Mouse (Mus musculus) lung, postnatal 0 days (tissue): ENCODE results near the gene Stk38. TPM values are rescaled to one million over a fixed set of nuclear protein-coding genes. Genes with fewer than 3 reads are reported as not detected.

ENCODE experiments used
- ATAC-seq: fragments of 200-750 bp; cut with Nextera tagmentation; 2 replicates; pipeline ENCODE4 v1.8.0; 2017; ENCODE audit warnings: moderate library complexity
- DNase-seq: peaks from one replicate; pipeline ENCODE4 v3.0.0-alpha.2; 2016; ENCODE audit warnings: low spot score
- H3K27ac ChIP-seq: fragments of 300-500 bp; sonication (generic); 2 replicates; pipeline ENCODE4 v1.5.1; 2014; ENCODE audit warnings: antibody characterized with exemption, mild to moderate bottlenecking, low read length, mixed read lengths
- H3K27me3 ChIP-seq: fragments of 300-500 bp; sonication (generic); replicated peaks from 2 replicates; pipeline ENCODE4 v1.6.1; 2014; ENCODE audit warnings: low read length, mixed read lengths; ENCODE audit not compliant: insufficient read depth
- H3K36me3 ChIP-seq: fragments of 300-500 bp; sonication (generic); 2 replicates; pipeline ENCODE4 v1.6.1; 2014; ENCODE audit warnings: low read length, mixed read lengths; ENCODE audit not compliant: insufficient read depth
- H3K4me1 ChIP-seq: fragments of 300-500 bp; sonication (generic); 2 replicates; pipeline ENCODE4 v1.6.1; 2014; ENCODE audit warnings: antibody characterized with exemption, low read depth, low read length, mixed read lengths; ENCODE audit not compliant: insufficient read depth
- H3K4me2 ChIP-seq: fragments of 300-500 bp; sonication (generic); replicated peaks from 2 replicates; pipeline ENCODE4 v1.6.1; 2014; ENCODE audit warnings: low read depth, mild to moderate bottlenecking, low read length, moderate library complexity, mixed read lengths
- H3K4me3 ChIP-seq: fragments of 300-500 bp; sonication (generic); 2 replicates; pipeline ENCODE4 v1.5.1; 2014; ENCODE audit warnings: low read depth, low read length
- H3K9ac ChIP-seq: fragments of 300-500 bp; sonication (generic); replicated peaks from 2 replicates; pipeline ENCODE4 v1.6.1; 2014; ENCODE audit warnings: low read depth, mild to moderate bottlenecking
- H3K9me3 ChIP-seq: fragments of 300-500 bp; sonication (generic); 2 replicates; pipeline ENCODE4 v1.6.1; 2016; ENCODE audit warnings: low read length, mixed read lengths
- CTCF ChIP-seq: IDR thresholded peaks from 2 replicates; pipeline ENCODE4 v1.5.1; 2016; ENCODE audit warnings: antibody characterized with exemption, mild to moderate bottlenecking
- EP300 ChIP-seq: IDR thresholded peaks from 2 replicates; pipeline ENCODE4 v1.6.1; 2016; ENCODE audit warnings: antibody characterized with exemption, mild to moderate bottlenecking, control low read depth
- WGBS: fragments of 180-500 bp; shearing (Covaris S2); extraction: QIAGEN DNeasy Blood & Tissue Kit; methylation state at CpG from one replicate; pipeline ENCODE4 v1.1.7; 2014; 5-methylcytosine and 5-hydroxymethylcytosine counted together
- polyA plus RNA-seq: library from polyadenylated mRNA; unstranded; fragments of >200 nt; fragmentation: Nextera tagmentation; extraction: Ambion mirVana; gene quantifications from 2 replicates; pipeline ENCODE4 v1.2.1, GENCODE M21; 2015

The Stk38 gene
- polyA plus RNA-seq, 1 experiment from 2014 or later: 61.1 TPM

GRCm38 (mm10) chr17:29053841-29054240 lies 46.0 kb upstream of the Stk38 start:
- Histone ChIP-seq H3K9ac (no peak overlapping the region), H3K36me3 (no peaks in the 10 kb centered on the region), H3K4me3 (no peak overlapping the region), H3K4me1 (peaks cover 7% of the 10 kb centered on the region; the same call in 1 of the 2 replicates), H3K27ac (peak overlapping the region; percentile 28; the same call in 1 of the 2 replicates), H3K27me3 (no peaks in the 10 kb centered on the region), H3K4me2 (no peak overlapping the region), H3K9me3 (no peaks in the 10 kb centered on the region)
- ATAC-seq (peak; percentile 67), DNase-seq (peak; percentile 74)
- TF ChIP-seq EP300 (0 out of 2 replicates have a peak, but pooled peaks have one; percentile 26), CTCF (no peak)
- WGBS: 32% methylated on average over 7 of the region's 7 CpGs

GRCm38 (mm10) chr17:29053067-29053466 lies 45.3 kb upstream of the Stk38 start:
- DNase-seq (no peak), ATAC-seq (no peak)
- no peaks in the 10 kb centered on the region for H3K9me3 ChIP-seq
- 83% methylated on average over 6 of the region's 6 CpGs for WGBS
- TF ChIP-seq CTCF (0 out of 2 replicates have a peak, but pooled peaks have one; percentile 9), EP300 (no peak)
- no peak overlapping the region for H3K9ac ChIP-seq
- H3K4me1 ChIP-seq: peaks cover 7% of the 10 kb centered on the region; the same call in 1 of the 2 replicates
- H3K4me3 ChIP-seq: no peak overlapping the region
- no peak overlapping the region for H3K27ac ChIP-seq
- H3K4me2 ChIP-seq: no peak overlapping the region
- no peaks in the 10 kb centered on the region for H3K36me3 ChIP-seq
- no peaks in the 10 kb centered on the region for H3K27me3 ChIP-seq

GRCm38 (mm10) chr17:29050791-29051190 lies 43.0 kb upstream of the Stk38 start:
- TF ChIP-seq EP300: no peak
- TF ChIP-seq CTCF: no peak
- H3K36me3 ChIP-seq: no peaks in the 10 kb centered on the region
- H3K4me2 ChIP-seq: no peak overlapping the region
- WGBS: 26% methylated on average over 14 of the region's 14 CpGs
- ATAC-seq: no peak
- H3K27ac ChIP-seq: no peak overlapping the region
- 0 out of 2 replicates have a peak, but pooled peaks cover 3% of the 10 kb centered on the region for H3K4me1 ChIP-seq
- 0 out of 2 replicates have a peak overlapping the region, but pooled peaks have one; percentile 2 for H3K9ac ChIP-seq
- no peaks in the 10 kb centered on the region for H3K9me3 ChIP-seq
- no peaks in the 10 kb centered on the region for H3K27me3 ChIP-seq
- no peak overlapping the region for H3K4me3 ChIP-seq
- DNase-seq: no peak

GRCm38 (mm10) chr17:29049923-29050322 lies 42.1 kb upstream of the Stk38 start:
- no peak overlapping the region for H3K4me2 ChIP-seq
- no peaks in the 10 kb centered on the region for H3K9me3 ChIP-seq
- no peak overlapping the region for H3K9ac ChIP-seq
- 0 out of 2 replicates have a peak, but pooled peaks cover 4% of the 10 kb centered on the region for H3K36me3 ChIP-seq
- H3K27me3 ChIP-seq: no peaks in the 10 kb centered on the region
- DNase-seq (no peak), ATAC-seq (no peak)
- no peak overlapping the region for H3K27ac ChIP-seq
- TF ChIP-seq EP300: no peak
- TF ChIP-seq CTCF: no peak
- H3K4me1 ChIP-seq: 0 out of 2 replicates have a peak, but pooled peaks cover 3% of the 10 kb centered on the region
- H3K4me3 ChIP-seq: no peak overlapping the region
- WGBS: 65% methylated on average over 7 of the region's 7 CpGs

DNA sequence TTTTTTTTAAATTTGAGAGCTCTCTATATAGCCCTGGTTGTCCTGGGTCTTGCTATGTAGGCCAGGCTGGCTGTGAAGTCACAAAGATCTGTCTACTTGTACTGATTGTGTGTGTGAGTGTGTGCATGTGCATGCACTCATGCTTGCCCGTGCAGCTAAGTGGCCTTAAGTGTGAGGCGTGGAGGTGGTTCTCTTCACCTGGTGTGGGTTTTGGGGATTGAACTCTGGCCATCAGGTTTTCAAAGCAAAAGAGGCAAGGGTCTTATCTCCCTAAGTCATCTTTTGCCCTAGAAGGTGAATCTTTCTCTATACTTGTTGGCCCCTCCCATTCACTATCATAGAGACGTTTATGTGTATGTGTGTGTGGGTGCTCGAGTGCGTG lies 41.7 kb upstream of the Stk38 start:
- DNase-seq (no peak), ATAC-seq (no peak)
- H3K27ac ChIP-seq: no peak overlapping the region
- no peaks in the 10 kb centered on the region for H3K27me3 ChIP-seq
- 59% methylated on average over 5 of the region's 5 CpGs for WGBS
- 0 out of 2 replicates have a peak, but pooled peaks cover 3% of the 10 kb centered on the region for H3K4me1 ChIP-seq
- TF ChIP-seq CTCF (no peak), EP300 (no peak)
- no peaks in the 10 kb centered on the region for H3K9me3 ChIP-seq
- H3K4me3 ChIP-seq: no peak overlapping the region
- no peak overlapping the region for H3K9ac ChIP-seq
- 0 out of 2 replicates have a peak, but pooled peaks cover 4% of the 10 kb centered on the region for H3K36me3 ChIP-seq
- H3K4me2 ChIP-seq: no peak overlapping the region

DNA sequence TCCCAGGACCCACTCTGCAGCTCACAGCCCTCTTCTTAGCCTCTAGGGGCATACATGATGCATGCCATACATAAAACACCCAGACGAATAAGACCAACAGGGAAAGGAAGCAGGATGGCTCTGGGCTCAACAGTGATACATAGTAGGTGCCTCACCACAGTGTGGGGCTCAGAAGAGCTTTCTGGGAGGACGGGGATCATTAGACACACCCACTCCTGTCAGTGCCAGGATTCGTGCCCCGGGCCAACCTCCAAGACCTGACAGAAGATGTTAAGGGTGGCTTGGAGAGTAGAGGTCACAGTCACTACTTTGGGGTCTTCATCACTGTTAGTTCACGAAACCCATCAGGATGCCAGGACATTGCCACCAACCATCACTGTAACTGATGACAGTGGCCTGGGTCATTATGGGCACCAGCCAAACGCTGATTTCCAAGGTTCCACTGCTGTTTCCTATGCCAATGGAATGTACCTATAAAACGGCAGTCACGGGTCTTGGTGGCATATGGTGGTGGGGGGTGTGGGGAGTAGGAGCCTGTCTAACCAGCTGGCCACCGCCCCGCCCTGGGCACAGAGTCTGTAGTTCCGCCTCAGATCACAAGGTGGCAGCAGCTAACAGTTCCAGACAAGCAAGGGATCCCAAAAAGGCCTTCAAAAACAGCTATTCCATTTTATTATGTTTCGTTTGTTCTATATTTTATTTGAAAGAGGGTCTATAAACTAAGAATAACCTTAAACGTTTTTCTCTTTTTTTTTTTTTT lies 41.1 kb upstream of the Stk38 start:
- WGBS: 14% methylated on average over 13 of the region's 13 CpGs
- no peaks in the 10 kb centered on the region for H3K27me3 ChIP-seq
- no peaks in the 10 kb centered on the region for H3K9me3 ChIP-seq
- no peak overlapping the region for H3K4me3 ChIP-seq
- no peak overlapping the region for H3K4me2 ChIP-seq
- no peak overlapping the region for H3K27ac ChIP-seq
- 0 out of 2 replicates have a peak, but pooled peaks cover 9% of the 10 kb centered on the region for H3K36me3 ChIP-seq
- 0 out of 2 replicates have a peak, but pooled peaks cover 3% of the 10 kb centered on the region for H3K4me1 ChIP-seq
- no peak overlapping the region for H3K9ac ChIP-seq
- TF ChIP-seq CTCF (peak; percentile 91), EP300 (no peak)
- DNase-seq (peak; percentile 86), ATAC-seq (0 out of 2 replicates have a peak, but pooled peaks have one; percentile 25)
